Mouse (Mus musculus): Measurements from ENCODE around the gene Kcnab3. TPM values are rescaled to one million over a fixed set of nuclear protein-coding genes. Genes with fewer than 3 reads are reported as not detected.

Kcnab3 gene
- polyA plus RNA-seq, 1 experiment from 2014 or later: 2.5 TPM

GRCm38 (mm10) chr11:69372056-69372779 lies 46.2 kb downstream of the Kcnab3 start:
- Histone ChIP-seq H3K36me3 (peaks cover 21% of the 10 kb centered on the region), H3K4me3 (no peak overlapping the region), H3K4me1 (peaks cover 20% of the 10 kb centered on the region), H3K9me3 (no peaks in the 10 kb centered on the region), H3K27me3 (no peaks in the 10 kb centered on the region), H3K27ac (peak overlapping the region; percentile 79), H3K4me2 (peak overlapping the region; percentile 39; the same call in 1 of the 2 replicates), H3K9ac (0 out of 2 replicates have a peak overlapping the region, but pooled peaks have one; percentile 28)
- ATAC-seq (ENCODE audit: insufficient number of reproducible peaks, insufficient read depth, low FRiP score, low TSS enrichment, low read depth): no peak
- WGBS: 58% methylated on average over 12 of the region's 12 CpGs

- H3K36me3 ChIP-seq: peaks cover 27% of the 10 kb centered on the region
- peaks cover 20% of the 10 kb centered on the region for H3K4me1 ChIP-seq
- H3K27me3 ChIP-seq: no peaks in the 10 kb centered on the region
- H3K9ac ChIP-seq: no peak overlapping the region
- H3K27ac ChIP-seq: peak overlapping the region; percentile 79; the same call in 1 of the 2 replicates
- H3K4me3 ChIP-seq: no peak overlapping the region
- ATAC-seq (ENCODE audit: insufficient number of reproducible peaks, insufficient read depth, low FRiP score, low TSS enrichment, low read depth): no peak
- WGBS: 62% methylated on average over 3 of the region's 3 CpGs
- no peak overlapping the region for H3K4me2 ChIP-seq
- no peaks in the 10 kb centered on the region for H3K9me3 ChIP-seq
These were observed 46.7 kb downstream of the Kcnab3 start for GRCm38 (mm10) chr11:69372780-69373170.

- 90% methylated on average over 16 of the region's 16 CpGs for WGBS
- H3K9ac ChIP-seq: no peak overlapping the region
- no peak for ATAC-seq (ENCODE audit: insufficient number of reproducible peaks, insufficient read depth, low FRiP score, low TSS enrichment, low read depth)
These were observed 47.3 kb downstream of the Kcnab3 start for GRCm38 (mm10) chr11:69373223-69373965.

GRCm38 (mm10) chr11:69375646-69376045 lies 49.6 kb downstream of the Kcnab3 start:
- Histone ChIP-seq H3K9ac (no peak overlapping the region), H3K4me2 (no peak overlapping the region), H3K4me1 (peaks cover 18% of the 10 kb centered on the region), H3K36me3 (peaks cover 34% of the 10 kb centered on the region), H3K9me3 (no peaks in the 10 kb centered on the region), H3K27me3 (no peaks in the 10 kb centered on the region), H3K27ac (no peak overlapping the region), H3K4me3 (no peak overlapping the region)
- ATAC-seq (ENCODE audit: insufficient number of reproducible peaks, insufficient read depth, low FRiP score, low TSS enrichment, low read depth): no peak
- WGBS: 89% methylated on average over 4 of the region's 4 CpGs

More at GRCm38 (mm10) chr11:69373223-69373965, 47.3 kb downstream of the Kcnab3 start:
- H3K4me2 ChIP-seq: no peak overlapping the region; the same call in 1 of the 2 replicates
- H3K9me3 ChIP-seq: no peaks in the 10 kb centered on the region
- H3K27ac ChIP-seq: no peak overlapping the region
- no peak overlapping the region for H3K4me3 ChIP-seq
- peaks cover 31% of the 10 kb centered on the region for H3K36me3 ChIP-seq
- no peaks in the 10 kb centered on the region for H3K27me3 ChIP-seq
- H3K4me1 ChIP-seq: peaks cover 20% of the 10 kb centered on the region

GRCm38 (mm10) chr11:69377766-69378165 lies 51.7 kb downstream of the Kcnab3 start:
- H3K36me3 ChIP-seq: peaks cover 29% of the 10 kb centered on the region
- no peaks in the 10 kb centered on the region for H3K9me3 ChIP-seq
- H3K27me3 ChIP-seq: no peaks in the 10 kb centered on the region
- H3K9ac ChIP-seq: no peak overlapping the region
- H3K4me2 ChIP-seq: no peak overlapping the region
- H3K4me3 ChIP-seq: no peak overlapping the region
- no peak overlapping the region for H3K27ac ChIP-seq
- WGBS: 82% methylated on average over 3 of the region's 3 CpGs
- ATAC-seq (ENCODE audit: insufficient number of reproducible peaks, insufficient read depth, low FRiP score, low TSS enrichment, low read depth): no peak
- peaks cover 3% of the 10 kb centered on the region; the same call in 1 of the 2 replicates for H3K4me1 ChIP-seq

- Histone ChIP-seq H3K27me3 (no peaks in the 10 kb centered on the region), H3K27ac (no peak overlapping the region), H3K9ac (no peak overlapping the region), H3K36me3 (peaks cover 19% of the 10 kb centered on the region), H3K4me1 (peaks cover 3% of the 10 kb centered on the region; the same call in 1 of the 2 replicates), H3K9me3 (no peaks in the 10 kb centered on the region), H3K4me2 (no peak overlapping the region), H3K4me3 (no peak overlapping the region)
- WGBS: 81% methylated on average over 3 of the region's 3 CpGs
- ATAC-seq (ENCODE audit: insufficient number of reproducible peaks, insufficient read depth, low FRiP score, low TSS enrichment, low read depth): no peak
These were observed 53.5 kb downstream of the Kcnab3 start for GRCm38 (mm10) chr11:69379600-69379999.

GRCm38 (mm10) chr11:69381356-69381755 lies 55.3 kb downstream of the Kcnab3 start:
- Histone ChIP-seq H3K9ac (no peak overlapping the region), H3K36me3 (peaks cover 14% of the 10 kb centered on the region), H3K9me3 (no peaks in the 10 kb centered on the region), H3K4me3 (no peak overlapping the region), H3K4me2 (no peak overlapping the region), H3K27me3 (no peaks in the 10 kb centered on the region), H3K4me1 (peaks cover 3% of the 10 kb centered on the region; the same call in 1 of the 2 replicates), H3K27ac (no peak overlapping the region)
- WGBS: 81% methylated on average over 6 of the region's 6 CpGs
- ATAC-seq (ENCODE audit: insufficient number of reproducible peaks, insufficient read depth, low FRiP score, low TSS enrichment, low read depth): no peak

Other genes starting within 250 kb of the Kcnab3 start
- gene Vamp2, start 237.8 kb upstream of the Kcnab3 start, polyA plus RNA-seq (2015; fragmentation: Nextera tagmentation; extraction: Ambion mirVana): 91.5 and 101 TPM in 2 replicates
- gene Per1, start 231.0 kb upstream of the Kcnab3 start, polyA plus RNA-seq (2015; fragmentation: Nextera tagmentation; extraction: Ambion mirVana): 11.1 and 11.5 TPM in 2 replicates
- 0.44 and 0.47 TPM in 2 replicates for gene Hes7, start 205.9 kb upstream of the Kcnab3 start, polyA plus RNA-seq (2015; fragmentation: Nextera tagmentation; extraction: Ambion mirVana)
- gene 9130213A22Rik, start 203.7 kb upstream of the Kcnab3 start, polyA plus RNA-seq (2015; fragmentation: Nextera tagmentation; extraction: Ambion mirVana): 0.13 and 0.17 TPM in 2 replicates
- 1.1 TPM in 2 replicates for gene Aloxe3, start 200.4 kb upstream of the Kcnab3 start, polyA plus RNA-seq (2015; fragmentation: Nextera tagmentation; extraction: Ambion mirVana)
- gene Alox12b, start 169.3 kb upstream of the Kcnab3 start, polyA plus RNA-seq (2015; fragmentation: Nextera tagmentation; extraction: Ambion mirVana): 0.21 TPM in 1 of 2 replicates, not detected in the other
- 0.23 and 0.52 TPM in 2 replicates for gene Alox8, start 128.4 kb upstream of the Kcnab3 start, polyA plus RNA-seq (2015; fragmentation: Nextera tagmentation; extraction: Ambion mirVana)
- gene Gucy2e, start 89.2 kb upstream of the Kcnab3 start, polyA plus RNA-seq (2015; fragmentation: Nextera tagmentation; extraction: Ambion mirVana): 0.45 and 0.62 TPM in 2 replicates
- 30.4 and 33.8 TPM in 2 replicates for gene Cntrob, start 2.5 kb upstream of the Kcnab3 start, polyA plus RNA-seq (2015; fragmentation: Nextera tagmentation; extraction: Ambion mirVana)
- gene Trappc1, start 2.3 kb upstream of the Kcnab3 start, polyA plus RNA-seq (2015; fragmentation: Nextera tagmentation; extraction: Ambion mirVana): 177 and 187 TPM in 2 replicates
- 24.7 and 26.4 TPM in 2 replicates for gene Rnf227, start 14.2 kb downstream of the Kcnab3 start, polyA plus RNA-seq (2015; fragmentation: Nextera tagmentation; extraction: Ambion mirVana)
- gene Chd3, start 43.1 kb downstream of the Kcnab3 start, polyA plus RNA-seq (2015; fragmentation: Nextera tagmentation; extraction: Ambion mirVana): 135 and 142 TPM in 2 replicates
- 145 and 150 TPM in 2 replicates for gene Naa38, start 69.2 kb downstream of the Kcnab3 start, polyA plus RNA-seq (2015; fragmentation: Nextera tagmentation; extraction: Ambion mirVana)
- gene Cyb5d1, start 69.4 kb downstream of the Kcnab3 start, polyA plus RNA-seq (2015; fragmentation: Nextera tagmentation; extraction: Ambion mirVana): 43.4 and 46.5 TPM in 2 replicates
- gene Tmem88, start 72.0 kb downstream of the Kcnab3 start, polyA plus RNA-seq (2015; fragmentation: Nextera tagmentation; extraction: Ambion mirVana): 13.2 and 16.4 TPM in 2 replicates
- gene Kdm6b, start 87.4 kb downstream of the Kcnab3 start, polyA plus RNA-seq (2015; fragmentation: Nextera tagmentation; extraction: Ambion mirVana): 41.3 and 43.1 TPM in 2 replicates
- 4.2 and 4.4 TPM in 2 replicates for gene Dnah2, start 222.9 kb downstream of the Kcnab3 start, polyA plus RNA-seq (2015; fragmentation: Nextera tagmentation; extraction: Ambion mirVana)
- 43.4 and 46.3 TPM in 2 replicates for gene Efnb3, start 233.9 kb downstream of the Kcnab3 start, polyA plus RNA-seq (2015; fragmentation: Nextera tagmentation; extraction: Ambion mirVana)

Data from embryonic facial prominence, embryonic 13.5 days (tissue).